In genomic region chr3:35986266-35986665, GRCm38 (mm10) we compare ENCODE assay signal across 16 mouse cellular contexts.
"Had no signal": no experiment of that assay in that cellular context is flagged by ENCODE, and none has a peak within 500 bp of the region (broad histone marks: within the 10 kb centered on the region; RNA-seq: fewer than 3 reads in every experiment).

No protein-coding gene starts in this region.

- H3K4me1 ChIP-seq: limb, embryonic 12.5 days; limb, embryonic 15.5 days; neural tube, embryonic 12.5 days; neural tube, embryonic 15.5 days had no signal

- H3K4me3 ChIP-seq: limb, embryonic 12.5 days; limb, embryonic 15.5 days; neural tube, embryonic 12.5 days; neural tube, embryonic 15.5 days had no signal

- H3K9me3 ChIP-seq: limb, embryonic 12.5 days; limb, embryonic 15.5 days; neural tube, embryonic 12.5 days; neural tube, embryonic 15.5 days had no signal

- ATAC-seq: liver, postnatal 0 days; lung, postnatal 0 days had no signal

- DNase-seq: kidney, adult 9 months; kidney, postnatal 14 days; kidney, postnatal 4 days; left cerebral cortex, postnatal 4 days; liver, postnatal 0 days; lung, embryonic 14.5 days; midbrain, embryonic 14.5 days; right cerebral cortex, adult 18-20 months; right cerebral cortex, postnatal 14 days; right cerebral cortex, postnatal 4 days; thymus, postnatal 25 days had no signal

- H3K27me3 ChIP-seq: limb, embryonic 12.5 days; limb, embryonic 15.5 days; neural tube, embryonic 12.5 days; neural tube, embryonic 15.5 days had no signal
